Mouse (Mus musculus): ENCODE results near the gene Gemin7. TPM values are rescaled to one million over a fixed set of nuclear protein-coding genes. Genes with fewer than 3 reads are reported as not detected.
"Not testable (repeated sequence)": the region's sequence is repeated elsewhere in the genome, so short reads cannot be mapped to it uniquely, and the experiment has no call there.

Gemin7 gene
- 169 and 174 TPM in 2 replicates for polyA plus RNA-seq (2015; fragmentation: Nextera tagmentation; extraction: Ambion mirVana)

- peaks cover 39% of the 10 kb centered on the region for H3K27me3 ChIP-seq
- peaks cover 37% of the 10 kb centered on the region for H3K4me1 ChIP-seq
- ATAC-seq (ENCODE audit: insufficient number of reproducible peaks, insufficient read depth, low FRiP score, low TSS enrichment, low read depth) = no peak
- peaks cover 28% of the 10 kb centered on the region for H3K36me3 ChIP-seq
- no peaks in the 10 kb centered on the region for H3K9me3 ChIP-seq
- peak within 1 kb of the TSS; percentile 82 for H3K4me2 ChIP-seq
- under 1% methylated on average over 56 of the region's 56 CpGs for WGBS
- peak within 1 kb of the TSS; percentile 43 for H3K4me3 ChIP-seq
- H3K27ac ChIP-seq = no peak within 1 kb of the TSS
- H3K9ac ChIP-seq = peak within 1 kb of the TSS; percentile 67
Measured at GRCm38 (mm10) chr7:19577141-19577852, at the start of gene Gemin7, which contains the start of gene Zfp296. Gene Gemin7, minus strand, starts transcription at chr7:19577595. Gene Zfp296, plus strand, starts transcription at chr7:19577287.

GRCm38 (mm10) chr7:19623433-19623832 is 46.0 kb upstream of the Gemin7 start:
- Histone ChIP-seq H3K4me2 (no peak overlapping the region), H3K27ac (no peak overlapping the region), H3K9ac (no peak overlapping the region), H3K27me3 (peaks cover 12% of the 10 kb centered on the region), H3K4me1 (peaks cover 7% of the 10 kb centered on the region; the same call in 1 of the 2 replicates), H3K4me3 (no peak overlapping the region), H3K36me3 (no peaks in the 10 kb centered on the region), H3K9me3 (no peaks in the 10 kb centered on the region)
- WGBS = 73% methylated on average over 2 of the region's 2 CpGs
- ATAC-seq (ENCODE audit: insufficient number of reproducible peaks, insufficient read depth, low FRiP score, low TSS enrichment, low read depth) = no peak

GRCm38 (mm10) chr7:19622241-19622640 is 44.8 kb upstream of the Gemin7 start:
- WGBS = 31% methylated on average over 6 of the region's 6 CpGs
- H3K27me3 ChIP-seq = peaks cover 12% of the 10 kb centered on the region
- no peak for ATAC-seq (ENCODE audit: insufficient number of reproducible peaks, insufficient read depth, low FRiP score, low TSS enrichment, low read depth)

GRCm38 (mm10) chr7:19620811-19621210 is 43.4 kb upstream of the Gemin7 start:
- ATAC-seq (ENCODE audit: insufficient number of reproducible peaks, insufficient read depth, low FRiP score, low TSS enrichment, low read depth) = no peak
- Histone ChIP-seq H3K36me3 (no peaks in the 10 kb centered on the region), H3K27ac (no peak overlapping the region), H3K4me1 (peaks cover 7% of the 10 kb centered on the region; the same call in 1 of the 2 replicates), H3K27me3 (peaks cover 12% of the 10 kb centered on the region), H3K4me3 (no peak overlapping the region), H3K4me2 (no peak overlapping the region), H3K9me3 (no peaks in the 10 kb centered on the region), H3K9ac (no peak overlapping the region)
- WGBS = 87% methylated on average over 7 of the region's 7 CpGs

More at GRCm38 (mm10) chr7:19622241-19622640, 44.8 kb upstream of the Gemin7 start:
- H3K4me3 ChIP-seq = no peak overlapping the region
- H3K4me2 ChIP-seq = no peak overlapping the region
- H3K9ac ChIP-seq = 0 out of 2 replicates have a peak overlapping the region, but pooled peaks have one; percentile 16
- no peaks in the 10 kb centered on the region for H3K9me3 ChIP-seq
- H3K27ac ChIP-seq = no peak overlapping the region
- H3K36me3 ChIP-seq = no peaks in the 10 kb centered on the region
- peaks cover 7% of the 10 kb centered on the region; the same call in 1 of the 2 replicates for H3K4me1 ChIP-seq

GRCm38 (mm10) chr7:19619004-19619801 is 41.8 kb upstream of the Gemin7 start:
- H3K27me3 ChIP-seq = peaks cover 12% of the 10 kb centered on the region
- WGBS = 5% methylated on average over 35 of the region's 35 CpGs
- no peaks in the 10 kb centered on the region for H3K36me3 ChIP-seq
- H3K9me3 ChIP-seq = no peaks in the 10 kb centered on the region
- H3K9ac ChIP-seq = peak overlapping the region; percentile 72
- H3K4me1 ChIP-seq = peaks cover 7% of the 10 kb centered on the region; the same call in 1 of the 2 replicates
- peak overlapping the region; percentile 43 for H3K4me3 ChIP-seq
- ATAC-seq (ENCODE audit: insufficient number of reproducible peaks, insufficient read depth, low FRiP score, low TSS enrichment, low read depth) = no peak
- H3K27ac ChIP-seq = no peak overlapping the region
- peak overlapping the region; percentile 66 for H3K4me2 ChIP-seq

GRCm38 (mm10) chr7:19615036-19615577 is 37.7 kb upstream of the Gemin7 start:
- no peak overlapping the region for H3K4me3 ChIP-seq
- peaks cover 15% of the 10 kb centered on the region; the same call in 1 of the 2 replicates for H3K36me3 ChIP-seq
- H3K4me2 ChIP-seq = no peak overlapping the region
- H3K27me3 ChIP-seq = peaks cover 10% of the 10 kb centered on the region
- H3K4me1 ChIP-seq = peaks cover 7% of the 10 kb centered on the region; the same call in 1 of the 2 replicates
- WGBS = 86% methylated on average over 12 of the region's 12 CpGs
- no peak for ATAC-seq (ENCODE audit: insufficient number of reproducible peaks, insufficient read depth, low FRiP score, low TSS enrichment, low read depth)
- H3K9ac ChIP-seq = no peak overlapping the region
- no peaks in the 10 kb centered on the region for H3K9me3 ChIP-seq
- H3K27ac ChIP-seq = no peak overlapping the region

GRCm38 (mm10) chr7:19610969-19611368 is 33.6 kb upstream of the Gemin7 start:
- 80% methylated on average over 5 of the region's 5 CpGs for WGBS
- H3K4me2 ChIP-seq = no peak overlapping the region
- peaks cover 15% of the 10 kb centered on the region; the same call in 1 of the 2 replicates for H3K36me3 ChIP-seq
- no peak for ATAC-seq (ENCODE audit: insufficient number of reproducible peaks, insufficient read depth, low FRiP score, low TSS enrichment, low read depth)
- no peak overlapping the region for H3K9ac ChIP-seq
- no peaks in the 10 kb centered on the region for H3K9me3 ChIP-seq
- no peaks in the 10 kb centered on the region for H3K4me1 ChIP-seq
- H3K27ac ChIP-seq = no peak overlapping the region
- no peaks in the 10 kb centered on the region for H3K27me3 ChIP-seq
- H3K4me3 ChIP-seq = no peak overlapping the region

- Histone ChIP-seq H3K27me3 (no peaks in the 10 kb centered on the region), H3K27ac (no peak overlapping the region), H3K9me3 (no peaks in the 10 kb centered on the region), H3K36me3 (peaks cover 15% of the 10 kb centered on the region; the same call in 1 of the 2 replicates), H3K4me1 (no peaks in the 10 kb centered on the region), H3K4me3 (no peak overlapping the region), H3K9ac (no peak overlapping the region), H3K4me2 (no peak overlapping the region)
- ATAC-seq (ENCODE audit: insufficient number of reproducible peaks, insufficient read depth, low FRiP score, low TSS enrichment, low read depth) = no peak
- WGBS = 84% methylated on average over 12 of the region's 12 CpGs
Measured at GRCm38 (mm10) chr7:19609641-19610332, 32.4 kb upstream of the Gemin7 start.

- Histone ChIP-seq H3K9ac (no peak overlapping the region), H3K27ac (no peak overlapping the region), H3K9me3 (no peaks in the 10 kb centered on the region), H3K4me1 (peaks cover 14% of the 10 kb centered on the region), H3K36me3 (peaks cover 18% of the 10 kb centered on the region; the same call in 1 of the 2 replicates), H3K4me2 (no peak overlapping the region), H3K27me3 (no peaks in the 10 kb centered on the region), H3K4me3 (no peak overlapping the region)
- ATAC-seq (ENCODE audit: insufficient number of reproducible peaks, insufficient read depth, low FRiP score, low TSS enrichment, low read depth) = no peak
- 83% methylated on average over 5 of the region's 5 CpGs for WGBS
Measured at GRCm38 (mm10) chr7:19607291-19607690, 29.9 kb upstream of the Gemin7 start.

GRCm38 (mm10) chr7:19604606-19605214 is 27.3 kb upstream of the Gemin7 start:
- 59% methylated on average over 10 of the region's 10 CpGs for WGBS
- H3K27ac ChIP-seq = 0 out of 2 replicates have a peak overlapping the region, but pooled peaks have one; percentile 81
- not testable (repeated sequence) for H3K27me3 ChIP-seq; ATAC-seq (ENCODE audit: insufficient number of reproducible peaks, insufficient read depth, low FRiP score, low TSS enrichment, low read depth); H3K9me3 ChIP-seq
- peak overlapping the region; percentile 99 for H3K4me3 ChIP-seq
- H3K4me1 ChIP-seq = peaks cover 24% of the 10 kb centered on the region
- peak overlapping the region; percentile 98 for H3K9ac ChIP-seq
- peak overlapping the region; percentile 69 for H3K4me2 ChIP-seq
- peaks cover 33% of the 10 kb centered on the region for H3K36me3 ChIP-seq

Data from embryonic facial prominence, embryonic 13.5 days (tissue).